Mouse (Mus musculus) embryonic fibroblast, embryonic 13.5 days (primary cell): ENCODE data around the gene Gm10322. TPM values are rescaled to one million over a fixed set of nuclear protein-coding genes. Genes with fewer than 3 reads are reported as not detected.

ENCODE experiments used
- H3K27ac ChIP-seq: 2 replicates; pipeline ENCODE4 v1.5.1; 2012; ENCODE audit warnings: low read length, control low read depth, inconsistent platforms; ENCODE audit not compliant: insufficient read depth
- H3K4me1 ChIP-seq: 2 replicates; pipeline ENCODE4 v1.6.1; 2011; ENCODE audit warnings: low read length; ENCODE audit not compliant: control insufficient read depth, insufficient read depth
- H3K4me3 ChIP-seq: 2 replicates; pipeline ENCODE4 v1.5.1; 2011; ENCODE audit warnings: mild to moderate bottlenecking, control low read depth, low read length; ENCODE audit not compliant: insufficient read depth
- CTCF ChIP-seq: IDR thresholded peaks from 2 replicates; pipeline ENCODE4 v1.5.1; 2011; ENCODE audit warnings: mild to moderate bottlenecking, control low read depth, low read length, moderate library complexity, borderline replicate concordance; ENCODE audit not compliant: insufficient read depth
- POLR2A ChIP-seq: IDR thresholded peaks from 2 replicates; pipeline ENCODE4 v1.6.1; 2011; ENCODE audit warnings: low read depth, mild to moderate bottlenecking, control low read depth, low read length, moderate library complexity
- polyA plus RNA-seq: library from polyadenylated mRNA; stranded (reverse); fragments of >200 nt; gene quantifications from 2 replicates; pipeline ENCODE4 v1.2.4, GENCODE M21; 2011; ENCODE audit warnings: low read depth; ENCODE audit not compliant: missing spikeins, insufficient read length

Gm10322 gene
- polyA plus RNA-seq, 1 experiment: not detected

GRCm38 (mm10) chr10:59577871-59578801, 37.7 kb upstream of the Gm10322 start:
- Histone ChIP-seq H3K4me3 (0 out of 2 replicates have a peak overlapping the region, but pooled peaks have one; percentile 10), H3K4me1 (peaks cover 14% of the 10 kb centered on the region), H3K27ac (peak overlapping the region; percentile 94)
- TF ChIP-seq CTCF (no peak), POLR2A (peak; percentile 8; the same call in 1 of the 2 replicates)

DNA sequence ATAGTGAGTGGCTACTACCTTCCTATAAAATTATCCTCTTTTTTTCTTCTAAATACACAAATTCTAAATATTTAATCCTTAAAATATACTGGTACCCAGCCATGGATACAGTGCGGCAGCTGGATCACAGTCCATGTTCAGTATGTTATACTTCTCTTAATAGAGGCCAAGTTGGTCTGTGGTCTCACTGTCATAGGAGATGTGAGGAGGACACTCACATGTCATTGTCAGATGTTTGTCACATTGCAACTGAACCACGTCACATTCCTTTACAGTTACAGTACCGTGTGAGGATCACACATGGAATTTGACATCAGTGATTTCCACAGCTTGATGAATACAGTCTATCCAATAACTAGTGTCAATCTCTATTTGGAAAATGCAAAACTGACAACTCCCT, 36.2 kb upstream of the Gm10322 start:
- TF ChIP-seq CTCF (no peak), POLR2A (no peak)
- Histone ChIP-seq H3K27ac (peak overlapping the region; percentile 85), H3K4me1 (peaks cover 14% of the 10 kb centered on the region), H3K4me3 (no peak overlapping the region)

GRCm38 (mm10) chr10:59580593-59581149, 35.2 kb upstream of the Gm10322 start:
- Histone ChIP-seq H3K27ac (peak overlapping the region; percentile 10; the same call in 1 of the 2 replicates), H3K4me1 (peaks cover 14% of the 10 kb centered on the region), H3K4me3 (no peak overlapping the region)
- TF ChIP-seq CTCF (no peak), POLR2A (no peak)

GRCm38 (mm10) chr10:59581826-59582543, 33.9 kb upstream of the Gm10322 start:
- H3K4me3 ChIP-seq: no peak overlapping the region
- H3K27ac ChIP-seq: no peak overlapping the region
- peaks cover 8% of the 10 kb centered on the region for H3K4me1 ChIP-seq
- TF ChIP-seq CTCF (no peak), POLR2A (no peak)

- H3K27ac ChIP-seq: peak overlapping the region; percentile 55; the same call in 1 of the 2 replicates
- no peak overlapping the region for H3K4me3 ChIP-seq
- H3K4me1 ChIP-seq: peaks cover 2% of the 10 kb centered on the region; the same call in 1 of the 2 replicates
- TF ChIP-seq POLR2A (no peak), CTCF (no peak)
Measured at GRCm38 (mm10) chr10:59585621-59586020, 30.2 kb upstream of the Gm10322 start.

GRCm38 (mm10) chr10:59586821-59587220, 29.0 kb upstream of the Gm10322 start:
- TF ChIP-seq POLR2A (no peak), CTCF (no peak)
- Histone ChIP-seq H3K4me3 (no peak overlapping the region), H3K27ac (no peak overlapping the region), H3K4me1 (peaks cover 2% of the 10 kb centered on the region; the same call in 1 of the 2 replicates)

GRCm38 (mm10) chr10:59588135-59588534, 27.7 kb upstream of the Gm10322 start:
- TF ChIP-seq POLR2A (no peak), CTCF (no peak)
- Histone ChIP-seq H3K4me3 (no peak overlapping the region), H3K27ac (no peak overlapping the region), H3K4me1 (peaks cover 2% of the 10 kb centered on the region; the same call in 1 of the 2 replicates)

GRCm38 (mm10) chr10:59589420-59589819, 26.4 kb upstream of the Gm10322 start:
- peaks cover 2% of the 10 kb centered on the region; the same call in 1 of the 2 replicates for H3K4me1 ChIP-seq
- TF ChIP-seq POLR2A (no peak), CTCF (no peak)
- no peak overlapping the region for H3K27ac ChIP-seq
- H3K4me3 ChIP-seq: no peak overlapping the region

DNA sequence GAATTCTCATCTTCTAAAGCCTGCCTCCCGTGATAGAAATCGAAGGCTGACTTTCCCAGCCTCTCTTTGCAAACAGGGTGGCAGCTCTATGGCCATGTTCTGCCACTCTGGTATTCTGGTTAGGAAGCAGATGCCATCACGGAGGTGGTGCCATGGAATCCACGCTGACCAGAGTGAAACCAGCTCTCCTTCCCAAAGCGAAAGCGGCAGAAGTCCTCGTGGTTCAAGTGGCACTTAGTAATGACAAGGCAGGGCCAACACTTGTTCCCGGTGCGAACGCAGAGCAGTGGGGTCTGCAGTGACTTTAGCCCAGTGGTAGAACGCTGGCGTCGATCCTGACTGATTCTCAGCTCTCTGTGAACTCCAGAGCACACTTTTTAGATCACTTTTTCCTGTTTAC, 26.0 kb upstream of the Gm10322 start:
- no peak for TF ChIP-seq CTCF
- TF ChIP-seq POLR2A: no peak
- no peak overlapping the region for H3K27ac ChIP-seq
- H3K4me3 ChIP-seq: no peak overlapping the region
- H3K4me1 ChIP-seq: peaks cover 2% of the 10 kb centered on the region; the same call in 1 of the 2 replicates

DNA sequence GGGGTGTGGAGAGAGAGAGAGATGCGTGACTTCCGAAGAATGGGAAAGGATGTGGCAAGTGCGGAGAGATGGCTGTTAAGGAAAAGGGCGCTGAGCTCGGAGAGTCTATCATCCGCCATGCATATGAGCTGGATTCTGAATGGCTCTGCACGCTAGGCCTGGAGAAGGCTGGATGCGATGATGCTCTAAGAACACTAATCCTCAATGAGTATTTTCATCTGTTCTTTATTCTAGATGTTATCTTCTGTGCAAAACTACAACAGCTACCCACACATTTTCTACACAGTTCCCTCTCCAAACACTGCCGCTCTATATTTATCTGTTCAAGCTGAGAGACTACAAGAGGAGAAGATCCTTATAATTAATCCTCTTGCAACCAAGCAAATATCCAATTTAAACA, 25.3 kb upstream of the Gm10322 start:
- H3K4me3 ChIP-seq: no peak overlapping the region
- peaks cover 2% of the 10 kb centered on the region; the same call in 1 of the 2 replicates for H3K4me1 ChIP-seq
- H3K27ac ChIP-seq: no peak overlapping the region
- no peak for TF ChIP-seq CTCF
- no peak for TF ChIP-seq POLR2A
